Mouse (Mus musculus) right cerebral cortex, adult 2 months (tissue): ENCODE measurements around the gene Foxl1.
A peak's percentile ranks its signal among the peaks of the same experiment; 100 is the strongest.
"Not testable (repeated sequence)": the region's sequence is repeated elsewhere in the genome, so short reads cannot be mapped to it uniquely, and the experiment has no call there.

Experiments
- DNase-seq, 2 experiments: peaks; one replicate each; pipeline ENCODE4 v3.0.0; 2021 to 2022; ENCODE audit warnings: low spot score in 2 of 2

The Foxl1 gene

GRCm38 (mm10) chr8:121125311-121125876 is 2.3 kb upstream of the Foxl1 start:
- DNase-seq = peak; percentile 42 to 64

GRCm38 (mm10) chr8:121126191-121126590 is 1.5 kb upstream of the Foxl1 start:
- no peak for DNase-seq

- no peak for DNase-seq
Measured at GRCm38 (mm10) chr8:121126694-121127093, 1.0 kb upstream of the Foxl1 start.

GRCm38 (mm10) chr8:121127291-121127701 is 444 bp upstream of the Foxl1 start:
- no peak for DNase-seq

GRCm38 (mm10) chr8:121128531-121129264 is 958 bp downstream of the Foxl1 start:
- DNase-seq = no peak

- no peak for DNase-seq
Measured at GRCm38 (mm10) chr8:121129265-121129940, 1.7 kb downstream of the Foxl1 start.

GRCm38 (mm10) chr8:121130522-121130921 is 2.8 kb downstream of the Foxl1 start:
- DNase-seq = no peak

- no peak for DNase-seq
Measured at GRCm38 (mm10) chr8:121132961-121133513, 5.3 kb downstream of the Foxl1 start.

- no peak for DNase-seq
Measured at GRCm38 (mm10) chr8:121134102-121134501, 6.4 kb downstream of the Foxl1 start.

GRCm38 (mm10) chr8:121134512-121134911 is 6.8 kb downstream of the Foxl1 start:
- no peak for DNase-seq

- DNase-seq = no peak
Measured at GRCm38 (mm10) chr8:121136856-121137255, 9.1 kb downstream of the Foxl1 start.

- not testable (repeated sequence) for DNase-seq
Measured at GRCm38 (mm10) chr8:121145457-121146134, 17.9 kb downstream of the Foxl1 start.

GRCm38 (mm10) chr8:121148573-121149083 is 20.9 kb downstream of the Foxl1 start:
- DNase-seq = no peak

GRCm38 (mm10) chr8:121152394-121152793 is 24.7 kb downstream of the Foxl1 start:
- no peak for DNase-seq

GRCm38 (mm10) chr8:121156990-121157491 is 29.3 kb downstream of the Foxl1 start:
- DNase-seq = no peak

- no peak for DNase-seq
Measured at GRCm38 (mm10) chr8:121158812-121159211, 31.1 kb downstream of the Foxl1 start.

GRCm38 (mm10) chr8:121161437-121161836 is 33.7 kb downstream of the Foxl1 start:
- DNase-seq = no peak

- no peak for DNase-seq
Measured at GRCm38 (mm10) chr8:121162413-121162812, 34.7 kb downstream of the Foxl1 start.

GRCm38 (mm10) chr8:121162906-121163695 is 35.4 kb downstream of the Foxl1 start:
- no peak for DNase-seq

GRCm38 (mm10) chr8:121164017-121164469 is 36.3 kb downstream of the Foxl1 start:
- no peak for DNase-seq

- DNase-seq = no peak
Measured at GRCm38 (mm10) chr8:121168033-121168432, 40.3 kb downstream of the Foxl1 start.
